Mouse (Mus musculus) hindbrain, postnatal 0 days (tissue): ENCODE measurements at regions not wholly inside any gene's neighbourhood (a gene's known extent, or its start where the extent isn't known, plus 50 kb on each side); places are given as distances from the start of the nearest gene placed in this dataset.
A peak's percentile ranks its signal among the peaks of the same experiment; 100 is the strongest.

Experiments used
- ATAC-seq: fragments of 200-750 bp; cut with Nextera tagmentation; 2 replicates; pipeline ENCODE4 v1.8.0; 2017; ENCODE audit warnings: mild to moderate bottlenecking, moderate TSS enrichment, moderate library complexity
- DNase-seq: peaks from one replicate; pipeline ENCODE4 v3.0.0-alpha.2; 2015; ENCODE audit warnings: low spot score
- H3K27ac ChIP-seq: fragments of 300-500 bp; sonication (generic); 2 replicates; pipeline ENCODE4 v1.5.1; 2014; ENCODE audit warnings: mild to moderate bottlenecking
- H3K27me3 ChIP-seq: fragments of 300-500 bp; sonication (generic); 2 replicates; pipeline ENCODE4 v1.6.1; 2014; ENCODE audit warnings: low read length, mixed read lengths; ENCODE audit not compliant: insufficient read depth
- H3K36me3 ChIP-seq: fragments of 300-500 bp; sonication (generic); 2 replicates; pipeline ENCODE4 v1.6.1; 2014; ENCODE audit warnings: low read length, mixed read lengths; ENCODE audit not compliant: insufficient read depth
- H3K4me1 ChIP-seq: fragments of 300-500 bp; sonication (generic); 2 replicates; pipeline ENCODE4 v1.6.1; 2014; ENCODE audit warnings: antibody characterized with exemption, low read length, mixed read lengths; ENCODE audit not compliant: insufficient read depth
- H3K4me2 ChIP-seq: fragments of 300-500 bp; sonication (generic); 2 replicates; pipeline ENCODE4 v1.6.1; 2014; ENCODE audit warnings: low read depth, mild to moderate bottlenecking, low read length, moderate library complexity, mixed read lengths
- H3K4me3 ChIP-seq: fragments of 300-500 bp; sonication (generic); 2 replicates; pipeline ENCODE4 v1.5.1; 2014; ENCODE audit warnings: low read length
- H3K9ac ChIP-seq: fragments of 300-500 bp; sonication (generic); replicated peaks from 2 replicates; pipeline ENCODE4 v1.6.1; 2014; ENCODE audit warnings: mild to moderate bottlenecking, low read length, moderate library complexity, mixed read lengths
- H3K9me3 ChIP-seq: fragments of 300-500 bp; sonication (generic); 2 replicates; pipeline ENCODE4 v1.6.1; 2016; ENCODE audit warnings: low read length, mixed read lengths
- CTCF ChIP-seq: IDR thresholded peaks from 2 replicates; pipeline ENCODE4 v1.5.1; 2016; ENCODE audit warnings: antibody characterized with exemption, control low read depth, low read depth
- WGBS: fragments of 180-500 bp; shearing (Covaris S2); extraction: QIAGEN DNeasy Blood & Tissue Kit; methylation state at CpG from one replicate; pipeline ENCODE4 v1.1.7; 2014; 5-methylcytosine and 5-hydroxymethylcytosine counted together

- H3K36me3 ChIP-seq, result no peaks in the 10 kb centered on the region
- 63% methylated on average over 2 of the region's 2 CpGs for WGBS
- DNase-seq (peak; percentile 53), ATAC-seq (no peak)
- no peaks in the 10 kb centered on the region for H3K4me1 ChIP-seq
- H3K27me3 ChIP-seq, result no peaks in the 10 kb centered on the region
- no peak overlapping the region for H3K27ac ChIP-seq
- no peak overlapping the region for H3K9ac ChIP-seq
- no peak overlapping the region for H3K4me2 ChIP-seq
- H3K9me3 ChIP-seq, result no peaks in the 10 kb centered on the region
- no peak for TF ChIP-seq CTCF
- H3K4me3 ChIP-seq, result no peak overlapping the region
Measured at GRCm38 (mm10) chr4:26965831-26966230, 619.1 kb upstream of the Manea start.

- no peaks in the 10 kb centered on the region for H3K36me3 ChIP-seq
- ATAC-seq (no peak), DNase-seq (no peak)
- H3K27ac ChIP-seq, result no peak overlapping the region
- H3K9ac ChIP-seq, result no peak overlapping the region
- TF ChIP-seq CTCF, result no peak
- 87% methylated on average over 2 of the region's 2 CpGs for WGBS
- no peak overlapping the region for H3K4me3 ChIP-seq
- H3K27me3 ChIP-seq, result no peaks in the 10 kb centered on the region
- H3K9me3 ChIP-seq, result no peaks in the 10 kb centered on the region
- no peaks in the 10 kb centered on the region for H3K4me1 ChIP-seq
- no peak overlapping the region for H3K4me2 ChIP-seq
Measured at GRCm38 (mm10) chr4:26964850-26965249, 618.2 kb upstream of the Manea start.

GRCm38 (mm10) chr4:26944617-26945016 lies 597.9 kb upstream of the Manea start:
- H3K27ac ChIP-seq, result no peak overlapping the region
- H3K4me2 ChIP-seq, result no peak overlapping the region
- WGBS, result 86% methylated on average over 2 of the region's 2 CpGs
- no peaks in the 10 kb centered on the region for H3K9me3 ChIP-seq
- no peak for TF ChIP-seq CTCF
- no peak overlapping the region for H3K9ac ChIP-seq
- no peak overlapping the region for H3K4me3 ChIP-seq
- H3K36me3 ChIP-seq, result no peaks in the 10 kb centered on the region
- H3K27me3 ChIP-seq, result no peaks in the 10 kb centered on the region
- ATAC-seq (no peak), DNase-seq (no peak)
- no peaks in the 10 kb centered on the region for H3K4me1 ChIP-seq

GRCm38 (mm10) chr4:26933988-26934798 lies 587.5 kb upstream of the Manea start:
- Histone ChIP-seq H3K27ac (no peak overlapping the region), H3K9me3 (no peaks in the 10 kb centered on the region), H3K9ac (no peak overlapping the region), H3K36me3 (no peaks in the 10 kb centered on the region), H3K27me3 (no peaks in the 10 kb centered on the region), H3K4me2 (0 out of 2 replicates have a peak overlapping the region, but pooled peaks have one; percentile 11), H3K4me3 (no peak overlapping the region), H3K4me1 (no peaks in the 10 kb centered on the region)
- DNase-seq (peak; percentile 92), ATAC-seq (peak; percentile 88)
- TF ChIP-seq CTCF, result peak; percentile 24
- 21% methylated on average over 10 of the region's 10 CpGs for WGBS

GRCm38 (mm10) chr4:26929879-26930481 lies 583.3 kb upstream of the Manea start:
- H3K9ac ChIP-seq, result no peak overlapping the region
- no peaks in the 10 kb centered on the region for H3K9me3 ChIP-seq
- peak; percentile 80 for TF ChIP-seq CTCF
- H3K36me3 ChIP-seq, result no peaks in the 10 kb centered on the region
- no peaks in the 10 kb centered on the region for H3K27me3 ChIP-seq
- no peak overlapping the region for H3K4me3 ChIP-seq
- no peaks in the 10 kb centered on the region for H3K4me1 ChIP-seq
- ATAC-seq, result peak; percentile 69; the same call in 1 of the 2 replicates
- no peak overlapping the region for H3K27ac ChIP-seq
- H3K4me2 ChIP-seq, result no peak overlapping the region
- DNase-seq, result peak; percentile 80
- WGBS, result 47% methylated on average over 6 of the region's 6 CpGs

- no peak overlapping the region for H3K4me3 ChIP-seq
- no peaks in the 10 kb centered on the region for H3K36me3 ChIP-seq
- no peaks in the 10 kb centered on the region for H3K9me3 ChIP-seq
- no peak overlapping the region for H3K9ac ChIP-seq
- TF ChIP-seq CTCF, result no peak
- 88% methylated on average over 3 of the region's 3 CpGs for WGBS
- ATAC-seq (no peak), DNase-seq (no peak)
- no peaks in the 10 kb centered on the region for H3K27me3 ChIP-seq
- no peak overlapping the region for H3K4me2 ChIP-seq
- no peak overlapping the region for H3K27ac ChIP-seq
- H3K4me1 ChIP-seq, result no peaks in the 10 kb centered on the region
Measured at GRCm38 (mm10) chr4:26926060-26926459, 579.4 kb upstream of the Manea start.

GRCm38 (mm10) chr4:26888514-26888913 lies 541.8 kb upstream of the Manea start:
- 88% methylated on average over 2 of the region's 2 CpGs for WGBS
- ATAC-seq, result no peak
- Histone ChIP-seq H3K27me3 (no peaks in the 10 kb centered on the region), H3K9ac (no peak overlapping the region), H3K4me1 (no peaks in the 10 kb centered on the region), H3K4me3 (no peak overlapping the region), H3K36me3 (no peaks in the 10 kb centered on the region), H3K4me2 (no peak overlapping the region), H3K9me3 (no peaks in the 10 kb centered on the region), H3K27ac (no peak overlapping the region)
- no peak for DNase-seq
- TF ChIP-seq CTCF, result no peak
